Mouse (Mus musculus) cerebellum, adult 11-12 months (tissue): ENCODE results near the gene Fbxl2.

Source experiments
- DNase-seq: peaks from one replicate; pipeline ENCODE4 v3.0.0; 2022

Fbxl2 gene

GRCm38 (mm10) chr9:113970041-113970440, 76.0 kb downstream of the Fbxl2 start:
- no peak for DNase-seq

- DNase-seq = no peak
Measured at GRCm38 (mm10) chr9:113969399-113969798, 76.6 kb downstream of the Fbxl2 start.

GRCm38 (mm10) chr9:113968967-113969366, 77.0 kb downstream of the Fbxl2 start:
- no peak for DNase-seq

- no peak for DNase-seq
Measured at GRCm38 (mm10) chr9:113966838-113967237, 79.2 kb downstream of the Fbxl2 start.

- no peak for DNase-seq
Measured at GRCm38 (mm10) chr9:113964415-113964814, 81.6 kb downstream of the Fbxl2 start.

GRCm38 (mm10) chr9:113963718-113964117, 82.3 kb downstream of the Fbxl2 start:
- no peak for DNase-seq

- DNase-seq = no peak
Measured at GRCm38 (mm10) chr9:113957777-113958176, 88.2 kb downstream of the Fbxl2 start.

- no peak for DNase-seq
Measured at GRCm38 (mm10) chr9:113947216-113947615, 98.8 kb downstream of the Fbxl2 start.

- no peak for DNase-seq
Measured at GRCm38 (mm10) chr9:113943372-113943771, 102.6 kb downstream of the Fbxl2 start.

GRCm38 (mm10) chr9:113941103-113941805, 104.7 kb downstream of the Fbxl2 start:
- no peak for DNase-seq

GRCm38 (mm10) chr9:113939063-113939850, 106.7 kb downstream of the Fbxl2 start:
- DNase-seq = peak; percentile 54

GRCm38 (mm10) chr9:113935638-113936037, 110.4 kb downstream of the Fbxl2 start:
- no peak for DNase-seq

- DNase-seq = no peak
Measured at GRCm38 (mm10) chr9:113932501-113932900, 113.5 kb downstream of the Fbxl2 start.

- no peak for DNase-seq
Measured at GRCm38 (mm10) chr9:113932100-113932470, 113.9 kb downstream of the Fbxl2 start.

GRCm38 (mm10) chr9:113931375-113932099, 114.5 kb downstream of the Fbxl2 start:
- peak; percentile 59 for DNase-seq

- DNase-seq = peak; percentile 99
Measured at GRCm38 (mm10) chr9:113930534-113931374, 115.2 kb downstream of the Fbxl2 start, which contains the start of gene Ubp1. TSS of gene Ubp1 (plus strand) at chr9:113930934.

- no peak for DNase-seq
Measured at GRCm38 (mm10) chr9:113929676-113930075, 116.3 kb downstream of the Fbxl2 start.

GRCm38 (mm10) chr9:113928591-113928990, 117.4 kb downstream of the Fbxl2 start:
- DNase-seq = no peak

- no peak for DNase-seq
Measured at GRCm38 (mm10) chr9:113924883-113925282, 121.1 kb downstream of the Fbxl2 start.

GRCm38 (mm10) chr9:113922677-113923076, 123.3 kb downstream of the Fbxl2 start:
- no peak for DNase-seq

GRCm38 (mm10) chr9:113915789-113916188, 130.2 kb downstream of the Fbxl2 start:
- no peak for DNase-seq
